Comparison of ENCODE assay signal across 8 mouse cellular contexts in genomic region chr3:145627830-145628229, GRCm38 (mm10). TPM values are rescaled to one million over a fixed set of nuclear protein-coding genes. Genes with fewer than 3 reads are reported as not detected.
DNase-seq lines count a peak whose midpoint lies in the region; ATAC-seq and TF ChIP-seq lines count a peak whose summit lies in the region.

No protein-coding gene starts in this region.

- no peak for ATAC-seq in hindbrain, embryonic 11.5 days (ENCODE audit: low FRiP score)
- no peak for ATAC-seq in hindbrain, embryonic 14.5 days (ENCODE audit: low FRiP score)

- no peak overlapping the region for H3K4me3 ChIP-seq in hindbrain, embryonic 11.5 days (ENCODE audit: low read depth, low read length)
- no peak overlapping the region for H3K4me3 ChIP-seq in hindbrain, embryonic 14.5 days (replicated peaks; ENCODE audit: low read length)
- no peak overlapping the region for H3K4me3 ChIP-seq in ES-Bruce4 (ENCODE audit: low read depth, low read length)
- no peak overlapping the region for H3K4me3 ChIP-seq in cortical plate, adult 2 months (ENCODE audit: insufficient read depth, low read length)

- TF ChIP-seq POLR2A in ES-Bruce4 (IDR thresholded peaks at IDR 0.05; ENCODE audit: insufficient read depth, low read length) = no peak
- TF ChIP-seq POLR2A in cortical plate, adult 2 months (IDR thresholded peaks at IDR 0.05; ENCODE audit: extremely low read depth, insufficient read depth, low read length) = no peak

- no peak for TF ChIP-seq EP300 in ES-Bruce4 (IDR thresholded peaks at IDR 0.05; ENCODE audit: insufficient read depth, low read depth, low read length)

- H3K27me3 ChIP-seq in hindbrain, embryonic 11.5 days (ENCODE audit: control insufficient read depth, insufficient read depth, low read length) = no peaks in the 10 kb centered on the region
- no peaks in the 10 kb centered on the region for H3K27me3 ChIP-seq in hindbrain, embryonic 14.5 days (ENCODE audit: control insufficient read depth, insufficient read depth, low read length)
- H3K27me3 ChIP-seq in ES-Bruce4 (ENCODE audit: control insufficient read depth, insufficient read depth, low read length, poor library complexity, severe bottlenecking) = no peaks in the 10 kb centered on the region

- no peaks in the 10 kb centered on the region for H3K9me3 ChIP-seq in hindbrain, embryonic 11.5 days (ENCODE audit: control insufficient read depth, low read length)
- H3K9me3 ChIP-seq in hindbrain, embryonic 14.5 days (ENCODE audit: control insufficient read depth, low read length) = no peaks in the 10 kb centered on the region
- no peaks in the 10 kb centered on the region for H3K9me3 ChIP-seq in ES-Bruce4 (replicated peaks; ENCODE audit: control insufficient read depth, insufficient read depth, low read length, poor library complexity, severe bottlenecking)

- no peak overlapping the region for H3K27ac ChIP-seq in hindbrain, embryonic 11.5 days (ENCODE audit: low read depth, low read length)
- H3K27ac ChIP-seq in hindbrain, embryonic 14.5 days = no peak overlapping the region
- no peak overlapping the region for H3K27ac ChIP-seq in ES-Bruce4 (ENCODE audit: insufficient read depth, low read length)
- no peak overlapping the region for H3K27ac ChIP-seq in cortical plate, adult 2 months (ENCODE audit: insufficient read depth, low read length)

- no peaks in the 10 kb centered on the region for H3K36me3 ChIP-seq in hindbrain, embryonic 11.5 days (ENCODE audit: control insufficient read depth, insufficient read depth, low read length)
- H3K36me3 ChIP-seq in hindbrain, embryonic 14.5 days (replicated peaks; ENCODE audit: control insufficient read depth, insufficient read depth) = no peaks in the 10 kb centered on the region
- no peaks in the 10 kb centered on the region for H3K36me3 ChIP-seq in ES-Bruce4 (ENCODE audit: control insufficient read depth, insufficient read depth, low read length, poor library complexity, severe bottlenecking)

- peak; percentile 55 for DNase-seq in hindbrain, embryonic 11.5 days (ENCODE audit: low spot score)
- DNase-seq in hindbrain, embryonic 14.5 days (ENCODE audit: low spot score) = no peak
- DNase-seq in kidney, postnatal 4 days = peak; percentile 65 to 72
- DNase-seq in right cerebral cortex, postnatal 14 days = no peak
- no peak for DNase-seq in urinary bladder, adult 2 months (ENCODE audit: low spot score)
- no peak for DNase-seq in cerebellum, postnatal 36 days

- H3K4me2 ChIP-seq in hindbrain, embryonic 11.5 days (replicated peaks; ENCODE audit: low read depth, low read length) = no peak overlapping the region
- no peak overlapping the region for H3K4me2 ChIP-seq in hindbrain, embryonic 14.5 days (replicated peaks)

- peak; percentile 62 for TF ChIP-seq CTCF in ES-Bruce4 (IDR thresholded peaks at IDR 0.05; ENCODE audit: low read depth, low read length)
- peak; percentile 45 for TF ChIP-seq CTCF in cortical plate, adult 2 months (IDR thresholded peaks at IDR 0.05; ENCODE audit: extremely low read depth, insufficient read depth, low read length)

- no peaks in the 10 kb centered on the region for H3K4me1 ChIP-seq in hindbrain, embryonic 11.5 days (replicated peaks; ENCODE audit: control insufficient read depth, insufficient read depth, low read length)
- H3K4me1 ChIP-seq in hindbrain, embryonic 14.5 days (replicated peaks; ENCODE audit: control insufficient read depth, insufficient read depth, low read length) = no peaks in the 10 kb centered on the region; the same call in 1 of the 2 replicates
- H3K4me1 ChIP-seq in ES-Bruce4 (ENCODE audit: control insufficient read depth, insufficient read depth, low read length) = no peaks in the 10 kb centered on the region
- no peaks in the 10 kb centered on the region for H3K4me1 ChIP-seq in cortical plate, adult 2 months (ENCODE audit: control insufficient read depth, insufficient read depth, low read length)

- no peak overlapping the region for H3K9ac ChIP-seq in hindbrain, embryonic 11.5 days (ENCODE audit: low read depth, low read length)
- H3K9ac ChIP-seq in hindbrain, embryonic 14.5 days = no peak overlapping the region
- H3K9ac ChIP-seq in ES-Bruce4 (ENCODE audit: low read depth, poor library complexity, severe bottlenecking) = no peak overlapping the region

- WGBS in hindbrain, embryonic 11.5 days = 82% methylated on average over 3 of the region's 3 CpGs
- WGBS in hindbrain, embryonic 14.5 days = 74% methylated on average over 3 of the region's 3 CpGs

RNA-seq across cellular contexts. Expression of gene Ccn1, which starts 22.0 kb away (rescaled TPM):
- polyA plus RNA-seq in hindbrain, embryonic 11.5 days (2014; fragmentation: Nextera tagmentation; extraction: Ambion mirVana) = 23.5 and 23.7 TPM in 2 replicates
- 4.6 and 4.7 TPM in 2 replicates for polyA plus RNA-seq in hindbrain, embryonic 14.5 days (2014; fragmentation: Nextera tagmentation; extraction: Ambion mirVana)
- 204 and 217 TPM in 2 replicates for polyA plus RNA-seq in ES-Bruce4 (2011; ENCODE audit: insufficient read depth, insufficient read length, low read depth, missing spikeins)
- polyA plus RNA-seq in cortical plate, adult 2 months (2012; rRNA removed) = 9.5 and 16.5 TPM in 2 replicates
- polyA plus RNA-seq in urinary bladder, adult 2 months (2012; rRNA removed) = 81.8 and 89.1 TPM in 2 replicates

RNA-seq across cellular contexts. Expression of gene Znhit6, which starts 51.8 kb away (rescaled TPM):
- 39.5 and 43.0 TPM in 2 replicates for polyA plus RNA-seq in hindbrain, embryonic 11.5 days (2014; fragmentation: Nextera tagmentation; extraction: Ambion mirVana)
- 25.7 and 26.2 TPM in 2 replicates for polyA plus RNA-seq in hindbrain, embryonic 14.5 days (2014; fragmentation: Nextera tagmentation; extraction: Ambion mirVana)
- 65.7 and 69.1 TPM in 2 replicates for polyA plus RNA-seq in ES-Bruce4 (2011; ENCODE audit: insufficient read depth, insufficient read length, low read depth, missing spikeins)
- 11.7 and 13.8 TPM in 2 replicates for polyA plus RNA-seq in cortical plate, adult 2 months (2012; rRNA removed)
- 15.1 and 16.0 TPM in 2 replicates for polyA plus RNA-seq in urinary bladder, adult 2 months (2012; rRNA removed)

Comparison
In these comparisons a context has a peak if more than half of its experiments do, and no peak if none do; other contexts are left out.
1. DNase-seq: peak in hindbrain, embryonic 11.5 days (single experiment) and kidney, postnatal 4 days (2 of 2); none in hindbrain, embryonic 14.5 days (single experiment), right cerebral cortex, postnatal 14 days (single experiment), urinary bladder, adult 2 months (single experiment) and cerebellum, postnatal 36 days (0 of 2).